Mouse (Mus musculus) intestine, embryonic 14.5 days (tissue): Measurements from ENCODE around the gene Lrch1. TPM values are rescaled to one million over a fixed set of nuclear protein-coding genes. Genes with fewer than 3 reads are reported as not detected.

Source experiments
- ATAC-seq: fragments of 200-750 bp; cut with Nextera tagmentation; replicated peaks from 2 replicates; pipeline ENCODE4 v1.8.0; 2017; ENCODE audit warnings: low read depth, moderate number of reproducible peaks, moderate TSS enrichment, moderate library complexity; ENCODE audit not compliant: low FRiP score, low TSS enrichment
- DNase-seq: peaks from one replicate; pipeline ENCODE4 v3.0.0-alpha.2; 2018; ENCODE audit warnings: low spot score
- H3K27ac ChIP-seq: fragments of 300-500 bp; sonication (generic); 2 replicates; pipeline ENCODE4 v1.5.1; 2014; ENCODE audit warnings: low read depth, mild to moderate bottlenecking, control low read depth
- H3K27me3 ChIP-seq: fragments of 300-500 bp; sonication (generic); replicated peaks from 2 replicates; pipeline ENCODE4 v1.6.1; 2014; ENCODE audit warnings: low read length, control low read depth; ENCODE audit not compliant: control insufficient read depth, insufficient read depth
- H3K36me3 ChIP-seq: fragments of 300-500 bp; sonication (generic); 2 replicates; pipeline ENCODE4 v1.6.1; 2014; ENCODE audit warnings: low read length, control low read depth; ENCODE audit not compliant: control insufficient read depth, insufficient read depth
- H3K4me1 ChIP-seq: fragments of 300-500 bp; sonication (generic); replicated peaks from 2 replicates; pipeline ENCODE4 v1.6.1; 2014; ENCODE audit warnings: low read length, control low read depth, mixed read lengths; ENCODE audit not compliant: control insufficient read depth, insufficient read depth
- H3K4me2 ChIP-seq: fragments of 300-500 bp; sonication (generic); 2 replicates; pipeline ENCODE4 v1.6.1; 2014; ENCODE audit warnings: low read length
- H3K4me3 ChIP-seq: fragments of 300-500 bp; sonication (generic); 2 replicates; pipeline ENCODE4 v1.5.1; 2014; ENCODE audit warnings: low read depth, low read length, control low read depth, mixed read lengths
- H3K9ac ChIP-seq: fragments of 300-500 bp; sonication (generic); 2 replicates; pipeline ENCODE4 v1.6.1; 2014; ENCODE audit warnings: mild to moderate bottlenecking, low read length
- H3K9me3 ChIP-seq: fragments of 300-500 bp; sonication (generic); 2 replicates; pipeline ENCODE4 v1.6.1; 2016; ENCODE audit warnings: low read length, control low read depth; ENCODE audit not compliant: control insufficient read depth
- WGBS: fragments of 180-500 bp; shearing (Covaris S2); extraction: QIAGEN DNeasy Blood & Tissue Kit; methylation state at CpG from one replicate; pipeline ENCODE4 v1.1.7; 2014; 5-methylcytosine and 5-hydroxymethylcytosine counted together
- polyA plus RNA-seq: library from polyadenylated mRNA; unstranded; fragments of >200 nt; fragmentation: Nextera tagmentation; extraction: Ambion mirVana; gene quantifications from 2 replicates; pipeline ENCODE4 v1.2.1, GENCODE M21; 2014

The Lrch1 gene
- polyA plus RNA-seq, 1 experiment from 2014 or later, result 12.6 TPM

DNA sequence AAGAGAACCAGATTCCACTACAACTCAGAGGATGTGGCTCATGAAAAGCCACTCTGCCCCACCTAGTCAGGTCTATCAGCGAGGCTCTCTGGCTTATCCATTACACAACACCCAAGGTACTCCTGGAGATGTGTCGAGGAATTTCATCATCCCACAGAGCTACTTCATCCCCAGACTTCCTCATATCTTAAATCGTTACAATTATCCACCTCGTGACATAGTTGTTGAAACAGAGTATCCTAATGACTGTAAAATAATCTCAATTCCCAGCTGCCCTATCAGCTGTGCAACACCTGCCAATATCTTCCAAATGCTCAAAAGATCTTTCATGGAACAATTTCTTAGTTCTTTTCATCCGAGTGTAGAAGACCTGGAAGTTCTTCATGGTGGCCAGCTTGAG is 35.4 kb upstream of the Lrch1 start:
- no peaks in the 10 kb centered on the region for H3K4me1 ChIP-seq
- no peak overlapping the region for H3K4me3 ChIP-seq
- DNase-seq (no peak), ATAC-seq (no peak)
- H3K9ac ChIP-seq, result no peak overlapping the region
- H3K9me3 ChIP-seq, result no peaks in the 10 kb centered on the region
- H3K4me2 ChIP-seq, result no peak overlapping the region
- no peaks in the 10 kb centered on the region for H3K36me3 ChIP-seq
- WGBS, result 88% methylated on average over 5 of the region's 5 CpGs
- no peak overlapping the region for H3K27ac ChIP-seq
- no peaks in the 10 kb centered on the region for H3K27me3 ChIP-seq

- H3K4me3 ChIP-seq, result no peak overlapping the region
- DNase-seq (no peak), ATAC-seq (no peak)
- no peaks in the 10 kb centered on the region for H3K36me3 ChIP-seq
- no peaks in the 10 kb centered on the region for H3K27me3 ChIP-seq
- no peaks in the 10 kb centered on the region for H3K4me1 ChIP-seq
- H3K4me2 ChIP-seq, result no peak overlapping the region
- 26% methylated on average over 3 of the region's 3 CpGs for WGBS
- no peak overlapping the region for H3K9ac ChIP-seq
- H3K9me3 ChIP-seq, result no peaks in the 10 kb centered on the region
- H3K27ac ChIP-seq, result no peak overlapping the region
These were observed 33.3 kb upstream of the Lrch1 start for GRCm38 (mm10) chr14:74981016-74981415.

DNA sequence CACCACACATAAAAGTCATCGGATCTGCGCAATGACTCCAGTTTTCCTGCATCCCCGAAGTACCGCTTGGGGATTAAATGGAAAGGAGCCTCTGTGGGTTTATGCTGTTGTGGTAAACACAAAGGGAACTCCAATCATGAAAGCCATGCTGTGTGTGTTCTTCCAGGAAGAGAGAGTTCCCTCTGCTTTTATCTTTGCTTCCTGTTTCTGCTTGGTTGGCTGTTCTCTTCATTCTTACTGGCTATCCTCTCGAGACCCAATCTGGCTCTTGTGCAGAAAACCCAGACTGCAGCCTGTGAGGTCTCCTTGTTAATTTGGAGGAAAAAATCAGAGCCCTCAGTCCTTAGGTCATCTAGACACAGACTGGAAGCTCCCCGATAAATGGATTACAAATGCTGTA is 29.3 kb upstream of the Lrch1 start:
- no peaks in the 10 kb centered on the region for H3K27me3 ChIP-seq
- no peak overlapping the region for H3K9ac ChIP-seq
- no peaks in the 10 kb centered on the region for H3K36me3 ChIP-seq
- H3K4me1 ChIP-seq, result no peaks in the 10 kb centered on the region
- no peak for DNase-seq
- H3K27ac ChIP-seq, result no peak overlapping the region
- no peak overlapping the region for H3K4me2 ChIP-seq
- no peak overlapping the region for H3K4me3 ChIP-seq
- WGBS, result 88% methylated on average over 6 of the region's 6 CpGs
- H3K9me3 ChIP-seq, result no peaks in the 10 kb centered on the region
- no peak for ATAC-seq

- no peak overlapping the region for H3K27ac ChIP-seq
- no peaks in the 10 kb centered on the region for H3K9me3 ChIP-seq
- no peak overlapping the region for H3K9ac ChIP-seq
- H3K36me3 ChIP-seq, result no peaks in the 10 kb centered on the region
- DNase-seq (no peak), ATAC-seq (no peak)
- H3K4me1 ChIP-seq, result no peaks in the 10 kb centered on the region
- no peaks in the 10 kb centered on the region for H3K27me3 ChIP-seq
- no peak overlapping the region for H3K4me2 ChIP-seq
- 72% methylated on average over 10 of the region's 10 CpGs for WGBS
- no peak overlapping the region for H3K4me3 ChIP-seq
These were observed 26.5 kb upstream of the Lrch1 start for GRCm38 (mm10) chr14:74974136-74974651.

DNA sequence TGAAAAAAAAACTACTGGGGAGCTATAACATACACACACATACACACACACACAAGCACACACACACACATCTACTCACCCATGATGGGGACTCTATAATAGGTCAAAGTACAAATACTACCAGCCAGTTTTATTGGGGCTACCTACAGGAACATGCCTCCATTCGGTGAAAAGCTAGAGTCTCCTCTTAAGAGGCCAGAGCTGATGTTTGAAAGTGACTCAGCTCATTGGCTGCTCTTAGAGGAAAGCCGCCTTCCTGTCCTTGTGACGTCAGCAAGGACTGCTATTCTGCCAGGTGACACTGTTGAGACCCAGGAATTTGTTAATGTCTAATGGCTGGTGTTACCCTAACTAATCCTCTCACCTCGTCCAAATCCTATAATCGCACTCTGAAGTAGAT is 25.0 kb upstream of the Lrch1 start:
- no peaks in the 10 kb centered on the region for H3K36me3 ChIP-seq
- H3K4me3 ChIP-seq, result no peak overlapping the region
- H3K9me3 ChIP-seq, result no peaks in the 10 kb centered on the region
- 73% methylated on average over 5 of the region's 5 CpGs for WGBS
- no peak overlapping the region for H3K4me2 ChIP-seq
- no peaks in the 10 kb centered on the region for H3K4me1 ChIP-seq
- no peak overlapping the region for H3K9ac ChIP-seq
- DNase-seq (no peak), ATAC-seq (0 out of 2 replicates have a peak, but pooled peaks have one; percentile 15)
- no peaks in the 10 kb centered on the region for H3K27me3 ChIP-seq
- no peak overlapping the region for H3K27ac ChIP-seq

- Histone ChIP-seq H3K36me3 (no peaks in the 10 kb centered on the region), H3K27me3 (no peaks in the 10 kb centered on the region), H3K4me1 (no peaks in the 10 kb centered on the region), H3K27ac (no peak overlapping the region), H3K9ac (no peak overlapping the region), H3K9me3 (no peaks in the 10 kb centered on the region), H3K4me3 (no peak overlapping the region), H3K4me2 (no peak overlapping the region)
- WGBS, result 34% methylated on average over 3 of the region's 3 CpGs
- no peak for ATAC-seq
- no peak for DNase-seq
These were observed 24.5 kb upstream of the Lrch1 start for GRCm38 (mm10) chr14:74972216-74972615.

DNA sequence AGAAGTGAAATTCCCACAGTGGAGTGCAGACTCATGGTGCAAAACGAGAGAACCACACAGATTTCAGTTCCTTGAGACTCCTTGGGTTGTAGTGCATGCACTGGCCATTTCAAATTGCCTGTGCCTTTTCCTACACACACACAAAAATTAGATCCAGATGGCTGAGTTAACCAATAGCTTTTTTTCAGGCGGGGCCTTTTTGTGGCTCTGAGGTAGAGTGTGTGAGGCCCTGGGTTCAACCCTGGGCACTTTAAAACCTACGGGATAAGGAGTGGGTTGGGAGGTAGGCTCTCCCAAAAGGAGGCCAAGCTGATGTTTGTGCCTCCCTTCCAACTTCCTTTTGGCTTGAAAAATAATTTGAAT is 15.7 kb upstream of the Lrch1 start:
- Histone ChIP-seq H3K27ac (no peak overlapping the region), H3K4me2 (no peak overlapping the region), H3K9ac (no peak overlapping the region), H3K4me3 (no peak overlapping the region), H3K36me3 (no peaks in the 10 kb centered on the region), H3K27me3 (no peaks in the 10 kb centered on the region), H3K4me1 (no peaks in the 10 kb centered on the region), H3K9me3 (no peaks in the 10 kb centered on the region)
- 77% methylated on average over 3 of the region's 3 CpGs for WGBS
- no peak for ATAC-seq
- DNase-seq, result no peak

GRCm38 (mm10) chr14:74962713-74963401 is 15.2 kb upstream of the Lrch1 start:
- no peaks in the 10 kb centered on the region for H3K27me3 ChIP-seq
- no peak overlapping the region for H3K4me2 ChIP-seq
- DNase-seq (no peak), ATAC-seq (no peak)
- no peak overlapping the region for H3K9ac ChIP-seq
- H3K4me3 ChIP-seq, result no peak overlapping the region
- H3K4me1 ChIP-seq, result no peaks in the 10 kb centered on the region
- 70% methylated on average over 8 of the region's 8 CpGs for WGBS
- no peak overlapping the region for H3K27ac ChIP-seq
- H3K9me3 ChIP-seq, result no peaks in the 10 kb centered on the region
- H3K36me3 ChIP-seq, result no peaks in the 10 kb centered on the region

DNA sequence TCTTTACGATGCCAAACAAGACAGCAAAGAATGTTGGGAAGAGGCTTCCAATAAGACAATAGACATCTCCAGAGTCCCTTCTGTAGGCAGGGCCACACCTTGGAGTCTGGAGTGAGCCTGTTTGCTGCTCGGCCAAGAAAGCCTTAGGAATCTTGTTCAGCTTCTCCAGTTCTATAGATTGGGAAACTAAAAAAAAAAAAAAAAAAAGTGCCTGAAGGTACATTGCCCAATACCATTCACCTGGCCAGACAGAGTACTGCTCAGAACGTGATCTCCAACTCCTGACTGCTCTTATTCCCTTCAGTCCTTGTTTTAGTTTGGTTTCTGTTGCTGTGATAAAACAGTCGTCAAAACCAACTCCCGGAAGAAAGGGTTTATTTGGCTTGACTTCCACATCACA is 12.9 kb upstream of the Lrch1 start:
- H3K9ac ChIP-seq, result no peak overlapping the region
- DNase-seq, result no peak
- no peaks in the 10 kb centered on the region for H3K4me1 ChIP-seq
- WGBS, result 64% methylated on average over 5 of the region's 5 CpGs
- H3K27me3 ChIP-seq, result no peaks in the 10 kb centered on the region
- no peaks in the 10 kb centered on the region for H3K36me3 ChIP-seq
- no peak overlapping the region for H3K4me2 ChIP-seq
- no peak overlapping the region for H3K4me3 ChIP-seq
- no peak overlapping the region for H3K27ac ChIP-seq
- H3K9me3 ChIP-seq, result no peaks in the 10 kb centered on the region
- no peak for ATAC-seq
